Mouse (Mus musculus): ENCODE results near the gene Gnl2.

DNA sequence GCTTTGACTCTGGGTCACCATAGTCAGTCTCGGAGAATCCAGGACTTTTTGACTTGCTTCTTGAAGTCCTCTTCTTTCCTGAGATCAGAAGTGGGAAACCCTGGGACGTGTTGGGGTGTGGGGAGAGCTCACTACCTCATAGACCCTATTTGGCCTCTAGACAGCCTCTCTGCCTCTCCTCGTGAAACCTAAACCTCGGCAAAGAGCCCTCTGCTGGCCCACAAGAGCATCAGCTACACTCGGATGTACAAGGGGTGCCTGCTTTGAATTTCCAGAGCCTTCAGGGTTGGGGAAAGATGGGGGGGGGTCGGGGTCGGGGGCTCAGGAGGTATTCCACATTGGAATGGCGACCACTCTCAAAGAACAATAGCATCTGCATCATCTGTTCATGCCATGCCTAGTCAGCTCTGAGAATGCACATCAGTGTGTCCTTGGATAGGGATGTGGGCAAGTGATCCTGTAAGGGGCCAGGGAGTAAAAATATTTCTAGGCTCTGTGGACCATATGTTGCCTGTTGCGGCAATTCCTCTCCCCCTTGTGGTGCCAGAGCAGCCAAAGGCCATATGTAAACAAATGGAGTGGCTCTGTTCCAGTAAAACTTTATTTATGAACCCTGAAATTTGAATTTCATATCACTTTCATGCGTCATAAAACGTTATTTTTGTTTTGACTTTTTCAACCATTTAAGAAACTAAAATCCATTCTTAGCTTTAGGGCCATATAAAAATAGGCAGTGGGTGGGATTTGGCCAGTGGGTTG lies 4.6 kb downstream of the Gnl2 start:
- no peak for TF ChIP-seq POLR2A (IDR thresholded peaks at IDR 0.05; ENCODE audit: insufficient read depth, low read length)
- peak; percentile 58 for TF ChIP-seq CTCF (IDR thresholded peaks at IDR 0.05; ENCODE audit: low read depth, low read length)

Data from ES-Bruce4 (cell line).